Mouse (Mus musculus): ENCODE results near the gene Vsig8. TPM values are rescaled to one million over a fixed set of nuclear protein-coding genes. Genes with fewer than 3 reads are reported as not detected.
A peak's percentile ranks its signal among the peaks of the same experiment; 100 is the strongest.

Gene Vsig8
- total and polyA plus RNA-seq, 2 experiments from 2014 or later, result 0.67 to 0.71 TPM

DNA sequence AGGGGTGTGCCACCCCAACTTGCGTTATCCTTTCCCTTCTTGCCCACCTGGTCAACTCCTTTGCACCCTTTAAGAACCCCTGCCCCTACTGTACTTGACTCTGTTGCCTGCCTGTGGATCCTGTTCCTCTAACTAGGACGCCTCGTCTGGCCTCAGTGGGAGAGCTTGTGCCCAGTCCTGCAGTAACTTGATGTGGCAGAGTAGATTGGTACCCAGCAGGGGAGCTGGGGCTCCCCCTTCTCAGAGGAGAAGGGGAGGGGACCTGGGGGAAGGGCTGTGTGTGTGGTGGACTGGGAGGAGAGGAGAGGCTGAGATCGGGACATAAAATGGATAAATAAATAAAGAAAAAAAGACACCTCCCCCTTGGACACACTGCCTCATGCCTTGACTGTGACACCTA is 29.3 kb downstream of the Vsig8 start:
- TF ChIP-seq CTCF (IDR thresholded peaks at IDR 0.05; ENCODE audit: low read depth), result no peak
- Histone ChIP-seq H3K36me3 (ENCODE audit: insufficient read depth) (no peaks in the 10 kb centered on the region), H3K4me3 (ENCODE audit: low read depth, low read length) (no peak overlapping the region), H3K27ac (ENCODE audit: low read depth, low read length) (no peak overlapping the region), H3K9ac (no peak overlapping the region), H3K9me3 (ENCODE audit: low read length) (no peaks in the 10 kb centered on the region), H3K4me2 (ENCODE audit: low read depth) (no peak overlapping the region), H3K4me1 (ENCODE audit: insufficient read depth) (peaks cover 9% of the 10 kb centered on the region; the same call in 1 of the 2 replicates), H3K27me3 (ENCODE audit: insufficient read depth, low read length) (no peaks in the 10 kb centered on the region; the same call in 1 of the 2 replicates)
- no peak for DNase-seq
- WGBS, result 39% methylated on average over 4 of the region's 4 CpGs
- no peak for ATAC-seq

DNA sequence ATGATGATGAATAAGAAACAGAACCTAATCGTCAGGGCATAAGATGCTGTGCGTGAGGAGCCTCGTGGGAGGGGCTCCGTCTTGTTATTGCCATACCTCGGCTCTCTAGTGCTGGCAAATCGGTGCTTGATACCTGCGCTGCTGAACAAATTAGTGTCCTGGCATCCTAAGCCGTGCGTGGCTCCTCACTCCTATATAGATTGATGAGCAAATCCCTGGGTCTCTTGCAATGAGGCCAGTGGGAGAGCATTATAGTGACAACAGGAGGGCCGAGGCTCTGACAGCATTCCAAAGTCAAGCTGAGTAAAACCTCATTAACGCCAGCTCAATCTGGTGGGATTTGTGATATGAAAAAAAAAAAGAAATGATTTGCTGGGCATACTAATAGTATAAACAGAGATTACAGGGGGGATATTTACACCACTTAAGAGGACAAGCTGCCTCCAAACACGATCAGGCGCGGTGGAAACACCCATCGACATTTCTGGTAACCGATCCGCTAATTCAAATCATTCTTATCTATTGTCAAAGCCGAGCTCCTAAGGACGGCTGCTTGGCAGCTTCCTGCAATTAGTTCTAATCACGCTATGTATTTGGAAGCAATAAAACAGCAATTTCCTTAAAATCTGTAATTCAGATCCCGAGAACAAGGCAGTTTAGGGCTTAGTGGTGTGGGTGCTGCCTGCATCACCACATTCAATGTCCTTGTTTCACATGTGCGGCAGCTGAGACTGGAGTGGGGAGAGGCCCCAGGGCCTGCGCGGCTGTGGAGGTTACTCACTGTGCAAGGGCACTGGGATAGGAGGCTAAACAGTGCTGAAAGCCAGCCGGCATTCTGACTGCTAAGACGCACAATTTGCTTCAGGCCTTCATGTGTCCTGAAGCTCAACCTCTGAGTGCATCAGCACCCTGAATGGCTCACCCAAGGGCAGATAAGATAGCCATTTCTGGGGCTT is 30.2 kb downstream of the Vsig8 start:
- peak overlapping the region; percentile 33; the same call in 1 of the 2 replicates for H3K9ac ChIP-seq
- DNase-seq, result peak; percentile 56
- H3K27me3 ChIP-seq (ENCODE audit: insufficient read depth, low read length), result no peaks in the 10 kb centered on the region; the same call in 1 of the 2 replicates
- no peaks in the 10 kb centered on the region for H3K9me3 ChIP-seq (ENCODE audit: low read length)
- peaks cover 9% of the 10 kb centered on the region; the same call in 1 of the 2 replicates for H3K4me1 ChIP-seq (ENCODE audit: insufficient read depth)
- WGBS, result 7% methylated on average over 26 of the region's 26 CpGs
- peak; percentile 78 for ATAC-seq
- no peak for TF ChIP-seq CTCF (IDR thresholded peaks at IDR 0.05; ENCODE audit: low read depth)
- peak overlapping the region; percentile 31 for H3K4me2 ChIP-seq (ENCODE audit: low read depth)
- H3K27ac ChIP-seq (ENCODE audit: low read depth, low read length), result no peak overlapping the region
- H3K36me3 ChIP-seq (ENCODE audit: insufficient read depth), result no peaks in the 10 kb centered on the region
- no peak overlapping the region for H3K4me3 ChIP-seq (ENCODE audit: low read depth, low read length)

DNA sequence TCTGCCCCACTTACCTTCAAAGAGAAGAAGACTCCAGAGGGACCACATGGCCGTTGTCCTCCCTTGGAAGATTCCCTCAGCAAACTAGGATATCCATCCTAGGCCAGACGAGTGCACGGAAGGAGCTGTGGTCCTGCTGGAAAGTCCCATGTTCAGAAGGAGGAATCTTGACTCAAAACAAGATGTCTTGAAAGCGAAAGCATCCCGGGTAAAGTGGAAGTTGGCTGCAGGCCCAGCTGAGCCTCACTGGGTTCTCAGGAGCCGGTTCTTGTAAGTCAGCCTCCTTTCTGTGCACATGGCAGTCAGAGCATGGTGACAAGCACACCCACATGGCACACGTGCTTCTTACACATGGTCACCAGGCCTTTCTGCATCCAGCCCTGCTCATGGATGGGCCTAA is 34.6 kb downstream of the Vsig8 start, which contains the start of gene Slamf8:
TSS of gene Slamf8 (minus strand) at position 184 of the 400 bp plus-strand sequence.
- peaks cover 9% of the 10 kb centered on the region; the same call in 1 of the 2 replicates for H3K4me1 ChIP-seq (ENCODE audit: insufficient read depth)
- no peaks in the 10 kb centered on the region for H3K36me3 ChIP-seq (ENCODE audit: insufficient read depth)
- DNase-seq (no peak), ATAC-seq (no peak)
- TF ChIP-seq CTCF (IDR thresholded peaks at IDR 0.05; ENCODE audit: low read depth), result no peak
- H3K9me3 ChIP-seq (ENCODE audit: low read length), result no peaks in the 10 kb centered on the region
- no peak within 1 kb of the TSS for H3K4me2 ChIP-seq (ENCODE audit: low read depth)
- no peak within 1 kb of the TSS for H3K9ac ChIP-seq
- H3K4me3 ChIP-seq (ENCODE audit: low read depth, low read length), result no peak within 1 kb of the TSS
- WGBS, result 73% methylated on average over 7 of the region's 7 CpGs
- H3K27ac ChIP-seq (ENCODE audit: low read depth, low read length), result no peak within 1 kb of the TSS
- H3K27me3 ChIP-seq (ENCODE audit: insufficient read depth, low read length), result no peaks in the 10 kb centered on the region

GRCm38 (mm10) chr1:172593321-172593720 is 37.6 kb downstream of the Vsig8 start:
- 77% methylated on average over 3 of the region's 3 CpGs for WGBS
- H3K4me3 ChIP-seq (ENCODE audit: low read depth, low read length), result no peak overlapping the region
- no peak overlapping the region for H3K4me2 ChIP-seq (ENCODE audit: low read depth)
- no peaks in the 10 kb centered on the region for H3K27me3 ChIP-seq (ENCODE audit: insufficient read depth, low read length)
- no peak overlapping the region for H3K27ac ChIP-seq (ENCODE audit: low read depth, low read length)
- H3K36me3 ChIP-seq (ENCODE audit: insufficient read depth), result no peaks in the 10 kb centered on the region
- H3K4me1 ChIP-seq (ENCODE audit: insufficient read depth), result no peaks in the 10 kb centered on the region
- DNase-seq (no peak), ATAC-seq (no peak)
- no peak overlapping the region for H3K9ac ChIP-seq
- no peak for TF ChIP-seq CTCF (IDR thresholded peaks at IDR 0.05; ENCODE audit: low read depth)
- no peaks in the 10 kb centered on the region for H3K9me3 ChIP-seq (ENCODE audit: low read length)

- H3K27ac ChIP-seq (ENCODE audit: low read depth, low read length), result no peak overlapping the region
- H3K9me3 ChIP-seq (ENCODE audit: low read length), result no peaks in the 10 kb centered on the region
- ATAC-seq (no peak), DNase-seq (no peak)
- H3K4me3 ChIP-seq (ENCODE audit: low read depth, low read length), result no peak overlapping the region
- H3K4me1 ChIP-seq (ENCODE audit: insufficient read depth), result no peaks in the 10 kb centered on the region
- no peak overlapping the region for H3K4me2 ChIP-seq (ENCODE audit: low read depth)
- no peak for TF ChIP-seq CTCF (IDR thresholded peaks at IDR 0.05; ENCODE audit: low read depth)
- WGBS, result 93% methylated on average over 2 of the region's 2 CpGs
- no peaks in the 10 kb centered on the region for H3K27me3 ChIP-seq (ENCODE audit: insufficient read depth, low read length)
- H3K9ac ChIP-seq, result no peak overlapping the region
- no peaks in the 10 kb centered on the region for H3K36me3 ChIP-seq (ENCODE audit: insufficient read depth)
Observed at GRCm38 (mm10) chr1:172593956-172594355, 38.2 kb downstream of the Vsig8 start.

DNA sequence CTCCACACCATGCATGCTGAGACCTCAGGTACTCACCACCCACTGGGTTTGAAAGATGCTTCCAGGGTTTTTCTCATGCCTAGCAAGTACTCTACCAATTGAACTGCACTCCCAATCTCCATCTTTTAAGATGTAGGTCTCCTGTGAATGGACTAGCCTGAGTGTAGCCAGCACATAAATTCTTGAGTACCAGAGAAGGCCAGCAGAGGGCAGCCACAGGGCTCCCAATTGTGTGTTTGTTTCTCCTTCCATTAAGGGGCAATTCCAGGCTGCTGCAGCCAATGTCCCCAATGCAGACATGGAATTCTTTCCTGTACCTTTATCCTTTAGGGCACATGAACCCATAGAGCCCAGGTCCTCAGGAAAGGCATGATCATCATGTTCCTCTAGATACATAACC is 38.8 kb downstream of the Vsig8 start:
- no peaks in the 10 kb centered on the region for H3K27me3 ChIP-seq (ENCODE audit: insufficient read depth, low read length)
- peak; percentile 62 for DNase-seq
- no peaks in the 10 kb centered on the region for H3K4me1 ChIP-seq (ENCODE audit: insufficient read depth)
- no peak overlapping the region for H3K27ac ChIP-seq (ENCODE audit: low read depth, low read length)
- no peak overlapping the region for H3K4me2 ChIP-seq (ENCODE audit: low read depth)
- peak; percentile 50; the same call in 1 of the 2 replicates for ATAC-seq
- peak; percentile 72 for TF ChIP-seq CTCF (IDR thresholded peaks at IDR 0.05; ENCODE audit: low read depth)
- no peaks in the 10 kb centered on the region for H3K9me3 ChIP-seq (ENCODE audit: low read length)
- no peak overlapping the region for H3K9ac ChIP-seq
- no peaks in the 10 kb centered on the region for H3K36me3 ChIP-seq (ENCODE audit: insufficient read depth)
- H3K4me3 ChIP-seq (ENCODE audit: low read depth, low read length), result no peak overlapping the region

GRCm38 (mm10) chr1:172602326-172602725 is 46.6 kb downstream of the Vsig8 start, which contains the start of gene Fcrl6:
Gene Fcrl6 (minus strand): TSS chr1:172602551.
- H3K9me3 ChIP-seq (ENCODE audit: low read length), result no peaks in the 10 kb centered on the region
- H3K4me2 ChIP-seq (ENCODE audit: low read depth), result no peak within 1 kb of the TSS
- no peak within 1 kb of the TSS for H3K9ac ChIP-seq
- H3K36me3 ChIP-seq (ENCODE audit: insufficient read depth), result no peaks in the 10 kb centered on the region
- H3K27ac ChIP-seq (ENCODE audit: low read depth, low read length), result no peak within 1 kb of the TSS
- 100% methylated on average over 1 of the region's 1 CpGs for WGBS
- no peak for TF ChIP-seq CTCF (IDR thresholded peaks at IDR 0.05; ENCODE audit: low read depth)
- DNase-seq (no peak), ATAC-seq (no peak)
- no peaks in the 10 kb centered on the region for H3K27me3 ChIP-seq (ENCODE audit: insufficient read depth, low read length)
- H3K4me1 ChIP-seq (ENCODE audit: insufficient read depth), result no peaks in the 10 kb centered on the region
- H3K4me3 ChIP-seq (ENCODE audit: low read depth, low read length), result no peak within 1 kb of the TSS
